Mouse (Mus musculus) heart, adult 2 months (tissue): ENCODE results near the gene Des. TPM values are rescaled to one million over a fixed set of nuclear protein-coding genes. Genes with fewer than 3 reads are reported as not detected.
A peak's percentile ranks its signal among the peaks of the same experiment; 100 is the strongest.

Experiments
- DNase-seq, 2 experiments: peaks; one replicate each; pipeline ENCODE4 v3.0.0; 2021
- H3K27ac ChIP-seq: fragments of 200-600 bp; 2 replicates; pipeline ENCODE4 v1.8.1; 2022
- H3K27me3 ChIP-seq: fragments of 200-500 bp; 2 replicates; pipeline ENCODE4 v1.6.1; 2012; ENCODE audit warnings: mild to moderate bottlenecking, low read length, inconsistent platforms, mixed read lengths; ENCODE audit not compliant: control insufficient read depth, insufficient read depth
- H3K36me3 ChIP-seq: fragments of 200-500 bp; 2 replicates; pipeline ENCODE4 v1.6.1; 2012; ENCODE audit warnings: low read length, inconsistent platforms; ENCODE audit not compliant: control insufficient read depth, insufficient read depth
- H3K4me1 ChIP-seq: fragments of 200-500 bp; 2 replicates; pipeline ENCODE4 v1.6.1; 2011; ENCODE audit warnings: low read length; ENCODE audit not compliant: control insufficient read depth, insufficient read depth
- H3K4me3 ChIP-seq: fragments of 200-600 bp; 2 replicates; pipeline ENCODE4 v1.8.1; 2022
- H3K79me2 ChIP-seq: fragments of 200-500 bp; replicated peaks from 2 replicates; pipeline ENCODE4 v1.6.1; 2012; ENCODE audit warnings: mild to moderate bottlenecking, inconsistent platforms, low read length, moderate library complexity, mixed read lengths; ENCODE audit not compliant: control insufficient read depth, insufficient read depth
- H3K9ac ChIP-seq: fragments of 200-500 bp; 2 replicates; pipeline ENCODE4 v1.6.1; 2012; ENCODE audit warnings: low read depth, mild to moderate bottlenecking, control low read depth, inconsistent platforms, low read length, mixed read lengths
- CTCF ChIP-seq: fragments of 200-600 bp; IDR thresholded peaks from 2 replicates; pipeline ENCODE4 v1.8.1; 2022; ENCODE audit warnings: antibody characterized with exemption, mild to moderate bottlenecking, moderate library complexity
- EP300 ChIP-seq: fragments of 200-500 bp; IDR thresholded peaks from 2 replicates; pipeline ENCODE4 v1.6.1; 2011; ENCODE audit warnings: low read depth, low read length, control low read depth; ENCODE audit not compliant: insufficient read depth
- POLR2A ChIP-seq: fragments of 200-500 bp; IDR thresholded peaks from 2 replicates; pipeline ENCODE4 v1.6.1; 2011; ENCODE audit warnings: mild to moderate bottlenecking, low read depth, low read length, control low read depth; ENCODE audit not compliant: insufficient read depth
- WGBS: fragments of 180-500 bp; shearing (Covaris S2); methylation state at CpG from one replicate; pipeline ENCODE4 v1.1.7; 2018; 5-methylcytosine and 5-hydroxymethylcytosine counted together
- intact Hi-C: fragments of 180-260 bp; cut with DNase I; formaldehyde crosslinking; loops from one replicate; pipeline ENCODE4 v1.15.1; 2025
- polyA plus RNA-seq: library from polyadenylated mRNA; depleted of rRNA; stranded (reverse); fragments of >200 nt; gene quantifications from 2 replicates; pipeline ENCODE4 v1.2.3, GENCODE M21; 2012
- total RNA-seq, 2 experiments: library from RNA; stranded (reverse); gene quantifications; 2 replicates each; pipeline ENCODE4 v1.2.3; 2021

The Des gene
- total and polyA plus RNA-seq, 3 experiments = 781 to 1,521 (median 1,224) TPM

- Histone ChIP-seq H3K36me3 (no peaks in the 10 kb centered on the region; the same call in 1 of the 2 replicates), H3K27ac (peak overlapping the region; percentile 95), H3K4me3 (peak overlapping the region; percentile 7), H3K79me2 (no peaks in the 10 kb centered on the region), H3K27me3 (no peaks in the 10 kb centered on the region), H3K9ac (peak overlapping the region; percentile 76), H3K4me1 (peaks cover 5% of the 10 kb centered on the region; the same call in 1 of the 2 replicates)
- TF ChIP-seq CTCF (no peak), EP300 (0 out of 2 replicates have a peak, but pooled peaks have one; percentile 50), POLR2A (peak; percentile 65)
- peak; percentile 72 to 84 for DNase-seq
- WGBS = 15% methylated on average over 15 of the region's 15 CpGs
- intact Hi-C loops = loop anchor here (10.0 kb wide), 1 partner anchor 55 kb away; no protein-coding TSS in a partner anchor
These were observed 39.8 kb downstream of the Des start for GRCm38 (mm10) chr1:75399755-75400492.

- Histone ChIP-seq H3K4me1 (peaks cover 5% of the 10 kb centered on the region; the same call in 1 of the 2 replicates), H3K27ac (peak overlapping the region; percentile 95), H3K79me2 (no peaks in the 10 kb centered on the region), H3K4me3 (peak overlapping the region; percentile 7), H3K36me3 (no peaks in the 10 kb centered on the region; the same call in 1 of the 2 replicates), H3K9ac (peak overlapping the region; percentile 76), H3K27me3 (no peaks in the 10 kb centered on the region)
- TF ChIP-seq POLR2A (no peak), EP300 (no peak), CTCF (no peak)
- intact Hi-C loops = no loop called here
- DNase-seq = peak in 1 of 2 experiments; percentile 45
- whole genome bisulfite sequencing = 35% methylated on average over 6 of the region's 6 CpGs
These were observed 40.5 kb downstream of the Des start for GRCm38 (mm10) chr1:75400493-75401115.

GRCm38 (mm10) chr1:75405547-75405946 is 45.4 kb downstream of the Des start:
- no peak for TF ChIP-seq POLR2A
- no peak for TF ChIP-seq CTCF
- no peak for TF ChIP-seq EP300
- Histone ChIP-seq H3K4me1 (no peaks in the 10 kb centered on the region; the same call in 1 of the 2 replicates), H3K4me3 (no peak overlapping the region), H3K36me3 (no peaks in the 10 kb centered on the region; the same call in 1 of the 2 replicates), H3K27me3 (no peaks in the 10 kb centered on the region), H3K9ac (no peak overlapping the region), H3K27ac (no peak overlapping the region), H3K79me2 (no peaks in the 10 kb centered on the region)
- DNase-seq = no peak
- 81% methylated on average over 3 of the region's 3 CpGs for WGBS
- intact Hi-C loops = loop anchor here (5.0 kb wide), 1 partner anchor 33 kb away; no protein-coding TSS in a partner anchor

GRCm38 (mm10) chr1:75406173-75406572 is 46.0 kb downstream of the Des start:
- 72% methylated on average over 15 of the region's 15 CpGs for WGBS
- no peaks in the 10 kb centered on the region; the same call in 1 of the 2 replicates for H3K36me3 ChIP-seq
- H3K4me3 ChIP-seq = no peak overlapping the region
- no peak overlapping the region for H3K27ac ChIP-seq
- TF ChIP-seq EP300 (no peak), CTCF (no peak), POLR2A (no peak)
- no peak for DNase-seq
- intact Hi-C loops = loop anchor here (5.0 kb wide), 1 partner anchor 34 kb away; no protein-coding TSS in a partner anchor
- H3K9ac ChIP-seq = no peak overlapping the region
- no peaks in the 10 kb centered on the region for H3K79me2 ChIP-seq
- H3K27me3 ChIP-seq = no peaks in the 10 kb centered on the region
- H3K4me1 ChIP-seq = no peaks in the 10 kb centered on the region; the same call in 1 of the 2 replicates

- Histone ChIP-seq H3K27me3 (no peaks in the 10 kb centered on the region), H3K27ac (peak overlapping the region; percentile 40; the same call in 1 of the 2 replicates), H3K36me3 (no peaks in the 10 kb centered on the region), H3K4me1 (no peaks in the 10 kb centered on the region; the same call in 1 of the 2 replicates), H3K4me3 (no peak overlapping the region), H3K79me2 (no peaks in the 10 kb centered on the region), H3K9ac (peak overlapping the region; percentile 32)
- intact Hi-C loops = loop anchor here (5.0 kb wide), 1 partner anchor 35 kb away; no protein-coding TSS in a partner anchor
- no peak for DNase-seq
- WGBS = 73% methylated on average over 9 of the region's 9 CpGs
- peak; percentile 30 for TF ChIP-seq CTCF
- no peak for TF ChIP-seq EP300
These were observed 46.9 kb downstream of the Des start for GRCm38 (mm10) chr1:75407056-75407455.
